Mouse (Mus musculus) kidney, postnatal 10 days (tissue): ENCODE results near the gene Taf3.
A peak's percentile ranks its signal among the peaks of the same experiment; 100 is the strongest.

Experiments used
- DNase-seq: peaks from one replicate; pipeline ENCODE4 v3.0.0; 2021; ENCODE audit warnings: mixed read lengths

Gene Taf3

GRCm38 (mm10) chr2:9888913-9889650 lies 159.3 kb downstream of the Taf3 start, which contains the start of gene 9230102O04Rik:
Gene 9230102O04Rik, minus strand, starts transcription at chr2:9889540.
- peak; percentile 65 for DNase-seq

- no peak for DNase-seq
These were observed 160.8 kb downstream of the Taf3 start for GRCm38 (mm10) chr2:9887636-9888035.

- DNase-seq = no peak
These were observed 161.3 kb downstream of the Taf3 start for GRCm38 (mm10) chr2:9886921-9887610.

- DNase-seq = no peak
These were observed 162.4 kb downstream of the Taf3 start for GRCm38 (mm10) chr2:9886031-9886430.

GRCm38 (mm10) chr2:9885217-9885770 lies 163.1 kb downstream of the Taf3 start:
- DNase-seq = no peak

GRCm38 (mm10) chr2:9884533-9885216 lies 163.7 kb downstream of the Taf3 start:
- no peak for DNase-seq

GRCm38 (mm10) chr2:9883803-9884532 lies 164.4 kb downstream of the Taf3 start:
- no peak for DNase-seq

- peak; percentile 35 for DNase-seq
These were observed 165.2 kb downstream of the Taf3 start for GRCm38 (mm10) chr2:9882926-9883802.

- DNase-seq = peak; percentile 61
These were observed 165.9 kb downstream of the Taf3 start for GRCm38 (mm10) chr2:9882371-9882925.

GRCm38 (mm10) chr2:9881611-9882023 lies 166.8 kb downstream of the Taf3 start:
- DNase-seq = no peak

GRCm38 (mm10) chr2:9881051-9881591 lies 167.3 kb downstream of the Taf3 start, which contains the start of gene 4930412O13Rik:
Gene 4930412O13Rik, plus strand, starts transcription at chr2:9881252.
- DNase-seq = peak; percentile 57

- DNase-seq = no peak
These were observed 168.1 kb downstream of the Taf3 start for GRCm38 (mm10) chr2:9880271-9880670.

GRCm38 (mm10) chr2:9879493-9879892 lies 168.9 kb downstream of the Taf3 start:
- DNase-seq = peak; percentile 96

- DNase-seq = peak; percentile 36
These were observed 169.3 kb downstream of the Taf3 start for GRCm38 (mm10) chr2:9879092-9879491.

GRCm38 (mm10) chr2:9878564-9879081 lies 169.8 kb downstream of the Taf3 start:
- peak; percentile 74 for DNase-seq

GRCm38 (mm10) chr2:9877966-9878563 lies 170.3 kb downstream of the Taf3 start:
- DNase-seq = no peak

GRCm38 (mm10) chr2:9877326-9877690 lies 171.1 kb downstream of the Taf3 start:
- DNase-seq = peak; percentile 33

GRCm38 (mm10) chr2:9876621-9877325 lies 171.6 kb downstream of the Taf3 start:
- DNase-seq = no peak

- DNase-seq = no peak
These were observed 172.6 kb downstream of the Taf3 start for GRCm38 (mm10) chr2:9875676-9876357.
